Mouse (Mus musculus) erythroid progenitor cell, adult 5-6 weeks (primary cell): ENCODE measurements around the gene Cog6. TPM values are rescaled to one million over a fixed set of nuclear protein-coding genes. Genes with fewer than 3 reads are reported as not detected.

Source experiments
- ATAC-seq: replicated peaks from 2 replicates; pipeline ENCODE4 v1.8.0; 2016; ENCODE audit warnings: moderate number of reproducible peaks, mild to moderate bottlenecking, moderate TSS enrichment, inconsistent platforms; ENCODE audit not compliant: poor library complexity, low FRiP score, severe bottlenecking
- total RNA-seq, 2 experiments: library from RNA; stranded (forward) in 1 of 2; stranded (reverse) in 1 of 2; fragments of 150-400 nt in 1 of 2; fragments of 186-747, 209-891 nt in 1 of 2; gene quantifications; 2 replicates each; pipeline versions ENCODE4 v1.2.3 to v1.2.4; 2015 to 2017; ENCODE audit warnings: low replicate concordance in 2 of 2

The Cog6 gene
- total RNA-seq, 2 experiments from 2014 or later, result 5.4 to 10.7 TPM

GRCm38 (mm10) chr3:53036076-53036475, 19.0 kb upstream of the Cog6 start:
- ATAC-seq, result no peak

- ATAC-seq, result no peak
Measured at GRCm38 (mm10) chr3:53033448-53033847, 16.4 kb upstream of the Cog6 start.

- ATAC-seq, result no peak
Measured at GRCm38 (mm10) chr3:53032432-53032831, 15.4 kb upstream of the Cog6 start.

DNA sequence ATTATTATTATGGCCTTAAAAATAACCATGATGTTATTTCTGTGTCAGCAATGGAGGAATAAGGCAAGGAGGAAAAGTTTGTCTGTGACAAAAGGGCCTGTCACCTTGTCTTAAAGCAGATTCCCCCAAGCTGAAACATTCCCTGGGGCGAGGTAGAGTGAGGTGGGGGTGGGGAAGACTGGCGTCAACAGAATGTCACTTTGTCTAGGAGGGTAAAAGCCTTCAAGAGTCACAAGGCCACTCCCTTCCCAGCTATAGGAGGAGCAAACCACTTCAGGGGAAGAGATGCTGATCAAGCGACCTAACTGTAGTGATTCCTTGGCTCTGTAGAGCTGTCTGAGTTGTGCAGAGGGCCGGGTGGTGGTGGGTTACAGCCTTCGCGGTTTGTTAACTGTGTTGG, 14.5 kb upstream of the Cog6 start:
- no peak for ATAC-seq

GRCm38 (mm10) chr3:53029046-53029445, 12.0 kb upstream of the Cog6 start:
- no peak for ATAC-seq

DNA sequence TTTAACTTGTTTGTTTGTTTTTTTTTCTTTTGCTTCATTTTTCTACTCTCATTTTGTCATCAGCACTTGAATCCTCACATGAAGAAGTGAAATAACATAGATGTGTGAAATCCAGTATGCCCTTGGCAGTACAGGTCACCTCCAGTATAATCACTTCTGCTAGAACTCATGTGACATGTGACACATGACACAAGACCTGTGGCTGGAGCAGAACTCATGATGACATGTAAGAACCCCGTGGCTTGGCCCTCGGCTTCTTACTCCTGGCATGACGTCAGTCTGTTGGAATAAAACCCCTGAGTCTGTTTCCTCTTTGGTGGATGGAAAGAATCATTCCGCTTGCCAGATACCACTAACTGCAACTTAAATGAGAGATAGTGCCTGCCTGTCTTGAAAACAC, 10.3 kb upstream of the Cog6 start:
- ATAC-seq, result no peak

DNA sequence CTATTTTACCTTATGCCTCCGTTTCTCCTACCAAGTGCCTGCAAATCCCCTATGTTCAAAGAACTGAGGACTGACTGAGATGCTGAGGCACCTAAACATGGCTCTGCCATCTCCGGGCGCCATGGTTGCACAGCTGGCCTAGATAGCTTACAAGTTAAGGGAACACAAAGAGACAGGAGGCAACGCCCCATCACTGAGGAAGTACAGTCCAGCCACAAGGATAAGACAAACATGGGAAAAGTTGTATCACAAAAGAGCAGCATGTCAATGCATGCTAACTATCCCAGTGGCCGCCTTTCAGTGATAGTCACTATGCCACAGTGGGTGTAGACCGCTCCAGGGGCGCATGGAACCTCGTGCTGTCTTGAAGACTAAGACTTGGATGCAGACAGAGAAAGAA, 9.6 kb downstream of the Cog6 start:
- no peak for ATAC-seq

- no peak for ATAC-seq
Measured at GRCm38 (mm10) chr3:53004406-53005114, 12.5 kb downstream of the Cog6 start.

GRCm38 (mm10) chr3:53002076-53002475, 15.0 kb downstream of the Cog6 start:
- ATAC-seq, result no peak

- ATAC-seq, result no peak
Measured at GRCm38 (mm10) chr3:52999996-53000395, 17.0 kb downstream of the Cog6 start.

DNA sequence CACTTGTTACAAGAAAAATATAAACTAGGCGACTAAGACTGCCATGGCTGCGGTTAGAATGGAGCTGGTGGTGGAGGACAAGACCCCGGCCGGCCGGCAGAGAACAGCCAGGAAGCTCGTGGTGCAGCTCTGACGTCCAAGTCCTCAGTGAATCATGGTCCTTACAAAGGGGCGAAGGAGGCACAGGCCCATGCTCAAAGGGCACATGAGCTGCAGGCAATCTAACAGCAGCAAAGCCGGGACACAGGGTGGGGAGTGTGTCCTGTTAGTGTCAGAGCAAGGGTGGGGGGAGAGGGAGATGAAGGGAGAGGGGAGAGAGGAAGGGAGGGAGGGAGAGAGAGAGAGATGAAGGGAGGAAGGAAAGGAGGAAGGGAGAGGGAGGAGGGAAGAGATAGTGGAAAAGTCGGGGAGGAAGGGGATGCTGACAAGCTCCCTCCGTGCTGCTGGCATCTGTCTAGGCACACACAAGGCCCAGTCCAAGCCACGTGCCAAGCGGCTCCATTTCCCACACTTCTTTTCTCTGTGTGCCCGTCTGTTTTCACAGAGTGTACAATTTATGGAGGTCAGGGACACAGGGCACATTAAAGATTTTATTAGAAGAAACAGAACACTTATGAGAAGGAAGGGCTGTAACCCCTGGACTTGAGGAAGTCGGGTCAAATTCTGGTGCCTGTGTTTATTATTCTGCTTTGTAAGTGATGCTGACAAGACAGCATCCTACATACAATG, 17.9 kb downstream of the Cog6 start:
- ATAC-seq, result no peak

DNA sequence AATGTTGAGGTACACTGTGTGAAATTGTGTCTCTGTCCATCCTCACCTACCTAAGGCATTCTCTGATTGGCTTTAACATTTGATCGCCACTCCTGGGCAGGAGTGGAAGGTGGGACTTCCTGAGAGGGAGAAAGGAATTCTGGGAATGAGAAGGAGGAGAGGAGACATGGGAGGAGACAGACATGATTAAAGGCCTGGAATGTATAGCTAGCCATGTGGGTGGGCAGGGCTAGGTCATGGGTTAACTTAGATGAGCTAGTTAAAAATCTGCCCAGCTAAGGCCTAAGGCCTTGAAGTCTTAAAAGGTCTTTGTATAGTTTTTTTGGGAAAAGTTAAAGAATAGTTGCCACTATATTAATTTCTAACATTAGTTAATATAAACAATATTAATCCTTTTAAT, 19.7 kb downstream of the Cog6 start:
- no peak for ATAC-seq

GRCm38 (mm10) chr3:52996635-52997034, 20.4 kb downstream of the Cog6 start:
- no peak for ATAC-seq

DNA sequence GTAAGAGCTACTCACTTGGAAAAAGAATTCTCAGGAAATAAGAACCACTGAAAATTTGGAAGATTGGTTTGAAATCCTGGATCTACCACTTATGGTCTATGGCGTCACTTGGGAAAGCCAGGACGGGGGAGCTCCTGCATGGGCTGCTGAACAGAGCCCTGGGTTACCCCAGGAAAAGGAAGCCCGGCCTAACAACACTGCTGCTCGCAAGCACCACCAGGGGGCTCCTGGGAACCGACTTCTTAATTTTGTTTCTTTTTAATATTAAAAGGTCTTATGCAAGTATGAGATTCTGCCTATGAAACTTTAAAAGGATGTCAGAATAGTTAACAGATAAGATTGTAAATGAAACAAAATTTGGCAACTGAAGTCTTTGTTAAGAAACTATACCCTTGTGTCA, 22.4 kb downstream of the Cog6 start:
- ATAC-seq, result no peak

- ATAC-seq, result no peak
Measured at GRCm38 (mm10) chr3:52993296-52993695, 23.7 kb downstream of the Cog6 start.

DNA sequence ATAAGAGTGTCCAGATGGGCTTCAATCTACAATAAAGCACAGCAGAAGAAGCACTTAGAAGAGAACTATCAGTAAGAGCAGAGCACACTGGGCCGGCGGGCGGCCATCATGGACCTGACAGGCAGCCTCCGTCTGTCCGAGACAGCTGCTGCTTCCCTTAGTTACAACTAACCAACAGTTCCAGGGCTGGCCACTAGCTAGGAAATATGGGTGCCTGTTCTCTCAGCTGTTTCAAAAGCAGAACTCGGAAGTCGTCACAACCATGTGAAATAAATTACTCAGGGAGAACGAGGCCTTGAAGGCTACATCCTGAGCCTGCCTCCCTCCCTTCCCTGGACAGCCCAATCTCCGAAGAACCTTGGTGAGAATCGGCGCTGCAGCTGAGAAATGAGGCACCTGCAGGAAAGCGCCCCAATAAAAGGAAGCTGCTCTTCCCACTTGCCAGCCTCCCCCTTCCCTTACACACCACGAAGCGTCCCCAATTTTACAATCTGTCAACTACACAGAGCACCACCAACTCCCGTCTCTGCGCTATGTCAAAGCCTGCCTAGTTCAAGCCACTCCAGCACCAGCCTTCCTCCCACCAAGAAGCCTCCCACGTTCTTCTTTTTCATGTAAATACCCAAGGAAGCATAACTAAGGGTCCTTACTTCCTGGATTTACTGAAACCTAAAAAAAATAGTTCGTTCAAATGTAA, 26.8 kb downstream of the Cog6 start:
- ATAC-seq, result no peak

- peak; percentile 84 for ATAC-seq
Measured at GRCm38 (mm10) chr3:52985508-52985941, 31.5 kb downstream of the Cog6 start.

DNA sequence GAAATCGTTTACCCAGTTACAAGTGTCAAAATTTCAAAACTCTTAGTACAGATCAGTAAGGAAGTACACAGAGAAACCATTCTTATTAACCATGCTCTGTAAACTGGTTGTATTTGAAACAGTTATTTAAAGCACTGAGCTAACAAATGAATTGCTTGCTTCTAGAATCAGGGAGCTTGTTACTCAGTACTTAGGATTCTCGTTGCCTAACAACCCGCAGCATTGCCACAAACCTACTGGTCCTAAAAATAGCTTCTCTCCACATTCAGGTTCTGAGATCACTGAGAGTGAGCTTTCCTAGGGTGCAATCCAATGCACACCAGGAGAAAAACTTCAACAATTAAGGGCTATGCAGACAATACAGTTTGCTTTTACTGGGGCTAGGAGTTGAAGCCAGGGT, 33.3 kb downstream of the Cog6 start:
- no peak for ATAC-seq

GRCm38 (mm10) chr3:52982993-52983392, 34.0 kb downstream of the Cog6 start:
- ATAC-seq, result no peak

GRCm38 (mm10) chr3:52974674-52975556, 42.1 kb downstream of the Cog6 start:
- ATAC-seq, result peak; percentile 80
